Mouse (Mus musculus) heart, adult 18-20 months (tissue): Measurements from ENCODE around the gene Fchsd2. TPM values are rescaled to one million over a fixed set of nuclear protein-coding genes. Genes with fewer than 3 reads are reported as not detected.

ENCODE experiments used
- DNase-seq, 2 experiments: peaks; one replicate each; pipeline ENCODE4 v3.0.0; 2021 to 2022; ENCODE audit warnings: mixed read lengths in 1 of 2
- total RNA-seq, 2 experiments: library from RNA; stranded (reverse); gene quantifications; 2 replicates each; pipeline ENCODE4 v1.2.3; 2021

Fchsd2 gene
- total RNA-seq, 2 experiments from 2014 or later = 18.3 to 22.5 TPM

- DNase-seq = no peak
These were observed 98.8 kb downstream of the Fchsd2 start for GRCm38 (mm10) chr7:101191326-101191969.

GRCm38 (mm10) chr7:101210826-101211225 lies 118.2 kb downstream of the Fchsd2 start:
- DNase-seq = no peak

- no peak for DNase-seq
These were observed 121.0 kb downstream of the Fchsd2 start for GRCm38 (mm10) chr7:101213515-101214263.

- no peak for DNase-seq
These were observed 124.1 kb downstream of the Fchsd2 start for GRCm38 (mm10) chr7:101216724-101217123.

- DNase-seq = no peak
These were observed 130.8 kb downstream of the Fchsd2 start for GRCm38 (mm10) chr7:101223501-101223900.

- DNase-seq = no peak
These were observed 136.7 kb downstream of the Fchsd2 start for GRCm38 (mm10) chr7:101229336-101229735.

- peak; percentile 15 to 74 for DNase-seq
These were observed 138.8 kb downstream of the Fchsd2 start for GRCm38 (mm10) chr7:101231458-101231857.

- DNase-seq = no peak
These were observed 140.1 kb downstream of the Fchsd2 start for GRCm38 (mm10) chr7:101232716-101233115.

GRCm38 (mm10) chr7:101236712-101237473 lies 144.2 kb downstream of the Fchsd2 start:
- DNase-seq = no peak

GRCm38 (mm10) chr7:101248760-101249159 lies 156.1 kb downstream of the Fchsd2 start:
- DNase-seq = no peak

GRCm38 (mm10) chr7:101249173-101249572 lies 156.5 kb downstream of the Fchsd2 start:
- no peak for DNase-seq

GRCm38 (mm10) chr7:101253071-101253470 lies 160.4 kb downstream of the Fchsd2 start:
- no peak for DNase-seq

- no peak for DNase-seq
These were observed 165.8 kb downstream of the Fchsd2 start for GRCm38 (mm10) chr7:101258482-101258881.

- DNase-seq = no peak
These were observed 169.4 kb downstream of the Fchsd2 start for GRCm38 (mm10) chr7:101261941-101262546.

- DNase-seq = no peak
These were observed 170.8 kb downstream of the Fchsd2 start for GRCm38 (mm10) chr7:101263511-101263910.

- DNase-seq = peak; percentile 39 to 56
These were observed 175.0 kb downstream of the Fchsd2 start for GRCm38 (mm10) chr7:101267457-101268259.

GRCm38 (mm10) chr7:101271602-101272001 lies 178.9 kb downstream of the Fchsd2 start:
- no peak for DNase-seq

GRCm38 (mm10) chr7:101272466-101273160 lies 179.9 kb downstream of the Fchsd2 start:
- no peak for DNase-seq

- no peak for DNase-seq
These were observed 190.1 kb downstream of the Fchsd2 start for GRCm38 (mm10) chr7:101282721-101283120.

- no peak for DNase-seq
These were observed 191.8 kb downstream of the Fchsd2 start for GRCm38 (mm10) chr7:101284504-101284903.

- DNase-seq = no peak
These were observed 194.2 kb downstream of the Fchsd2 start for GRCm38 (mm10) chr7:101286891-101287290.
